Mouse (Mus musculus): ENCODE results near the gene Plaa. TPM values are rescaled to one million over a fixed set of nuclear protein-coding genes. Genes with fewer than 3 reads are reported as not detected.

The Plaa gene
- total RNA-seq, 1 experiment = 102 TPM

GRCm38 (mm10) chr4:94620077-94620476 lies 17.0 kb upstream of the Plaa start:
- Histone ChIP-seq H3K4me3 (ENCODE audit: insufficient read depth in 1 of 2, low read depth in 1 of 2, low read length in 2 of 2, poor library complexity in 1 of 2, severe bottlenecking in 1 of 2) (no peak overlapping the region), H3K9ac (ENCODE audit: insufficient read depth, low read depth, low read length, poor library complexity, severe bottlenecking) (no peak overlapping the region), H3K27ac (ENCODE audit: insufficient read depth, low read depth, low read length, poor library complexity, severe bottlenecking) (no peak overlapping the region), H3K36me3 (ENCODE audit: control insufficient read depth, insufficient read depth, low read length, poor library complexity, severe bottlenecking) (no peaks in the 10 kb centered on the region), H3K9me3 (ENCODE audit: control insufficient read depth, insufficient read depth, low read depth, low read length) (no peaks in the 10 kb centered on the region), H3K4me1 (ENCODE audit: control insufficient read depth in 2 of 2, insufficient read depth in 2 of 2, low read length in 2 of 2, poor library complexity in 1 of 2) (no peaks in the 10 kb centered on the region)
- DNase-seq (ENCODE audit: low read depth, low spot score) = no peak
- TF ChIP-seq MAFK (IDR thresholded peaks at IDR 0.05; ENCODE audit: insufficient read depth, low read depth, low read length) (no peak), HCFC1 (IDR thresholded peaks at IDR 0.05; ENCODE audit: borderline replicate concordance, insufficient read depth, low read length) (no peak), ZC3H11A (IDR thresholded peaks at IDR 0.05; ENCODE audit: borderline replicate concordance, low read depth, low read length) (no peak), CHD2 (IDR thresholded peaks at IDR 0.05; ENCODE audit: low read depth, low read length) (no peak), ZNF384 (IDR thresholded peaks at IDR 0.05; ENCODE audit: low read depth, low read length) (no peak)
- in situ Hi-C loops (cut with MboI; ENCODE audit: low sequenced_read_pairs in 2 of 2, unreplicated experiment in 2 of 2) = no loop called here

GRCm38 (mm10) chr4:94614627-94615006 lies 11.6 kb upstream of the Plaa start:
- Histone ChIP-seq H3K4me3 (ENCODE audit: insufficient read depth in 1 of 2, low read depth in 1 of 2, low read length in 2 of 2, poor library complexity in 1 of 2, severe bottlenecking in 1 of 2) (peak overlapping the region; percentile 78 to 86), H3K4me1 (ENCODE audit: control insufficient read depth in 2 of 2, insufficient read depth in 2 of 2, low read length in 2 of 2, poor library complexity in 1 of 2) (no peaks in the 10 kb centered on the region), H3K9ac (ENCODE audit: insufficient read depth, low read depth, low read length, poor library complexity, severe bottlenecking) (peak overlapping the region; percentile 89), H3K9me3 (ENCODE audit: control insufficient read depth, insufficient read depth, low read depth, low read length) (no peaks in the 10 kb centered on the region), H3K36me3 (ENCODE audit: control insufficient read depth, insufficient read depth, low read length, poor library complexity, severe bottlenecking) (no peaks in the 10 kb centered on the region), H3K27ac (ENCODE audit: insufficient read depth, low read depth, low read length, poor library complexity, severe bottlenecking) (peak overlapping the region; percentile 68; the same call in 1 of the 2 replicates)
- DNase-seq (ENCODE audit: low read depth, low spot score) = peak; percentile 19
- in situ Hi-C loops (cut with MboI; ENCODE audit: low sequenced_read_pairs in 2 of 2, unreplicated experiment in 2 of 2) = no loop called here
- TF ChIP-seq ZC3H11A (IDR thresholded peaks at IDR 0.05; ENCODE audit: borderline replicate concordance, low read depth, low read length) (no peak), MAFK (IDR thresholded peaks at IDR 0.05; ENCODE audit: insufficient read depth, low read depth, low read length) (no peak), HCFC1 (IDR thresholded peaks at IDR 0.05; ENCODE audit: borderline replicate concordance, insufficient read depth, low read length) (no peak), ZNF384 (IDR thresholded peaks at IDR 0.05; ENCODE audit: low read depth, low read length) (no peak), CHD2 (IDR thresholded peaks at IDR 0.05; ENCODE audit: low read depth, low read length) (no peak)

GRCm38 (mm10) chr4:94613972-94614626 lies 11.1 kb upstream of the Plaa start, which contains the start of gene Ift74:
Gene Ift74, plus strand, starts transcription at chr4:94614491.
- DNase-seq (ENCODE audit: low read depth, low spot score) = peak; percentile 95
- no peaks in the 10 kb centered on the region for H3K9me3 ChIP-seq (ENCODE audit: control insufficient read depth, insufficient read depth, low read depth, low read length)
- H3K4me1 ChIP-seq (ENCODE audit: control insufficient read depth in 2 of 2, insufficient read depth in 2 of 2, low read length in 2 of 2, poor library complexity in 1 of 2) = no peaks in the 10 kb centered on the region
- H3K4me3 ChIP-seq (ENCODE audit: insufficient read depth in 1 of 2, low read depth in 1 of 2, low read length in 2 of 2, poor library complexity in 1 of 2, severe bottlenecking in 1 of 2) = peak within 1 kb of the TSS; percentile 78 to 86
- H3K9ac ChIP-seq (ENCODE audit: insufficient read depth, low read depth, low read length, poor library complexity, severe bottlenecking) = peak within 1 kb of the TSS; percentile 89
- TF ChIP-seq MAFK (IDR thresholded peaks at IDR 0.05; ENCODE audit: insufficient read depth, low read depth, low read length) (no peak), ZNF384 (IDR thresholded peaks at IDR 0.05; ENCODE audit: low read depth, low read length) (no peak), CHD2 (IDR thresholded peaks at IDR 0.05; ENCODE audit: low read depth, low read length) (peak; percentile 97)
- H3K27ac ChIP-seq (ENCODE audit: insufficient read depth, low read depth, low read length, poor library complexity, severe bottlenecking) = peak within 1 kb of the TSS; percentile 68; the same call in 1 of the 2 replicates
- in situ Hi-C loops (cut with MboI; ENCODE audit: low sequenced_read_pairs in 2 of 2, unreplicated experiment in 2 of 2) = no loop called here
- H3K36me3 ChIP-seq (ENCODE audit: control insufficient read depth, insufficient read depth, low read length, poor library complexity, severe bottlenecking) = no peaks in the 10 kb centered on the region

GRCm38 (mm10) chr4:94610339-94610738 lies 7.3 kb upstream of the Plaa start:
- H3K27ac ChIP-seq (ENCODE audit: insufficient read depth, low read depth, low read length, poor library complexity, severe bottlenecking) = no peak overlapping the region
- DNase-seq (ENCODE audit: low read depth, low spot score) = no peak
- no peak overlapping the region for H3K9ac ChIP-seq (ENCODE audit: insufficient read depth, low read depth, low read length, poor library complexity, severe bottlenecking)
- TF ChIP-seq ZC3H11A (IDR thresholded peaks at IDR 0.05; ENCODE audit: borderline replicate concordance, low read depth, low read length) (no peak), ZNF384 (IDR thresholded peaks at IDR 0.05; ENCODE audit: low read depth, low read length) (no peak), HCFC1 (IDR thresholded peaks at IDR 0.05; ENCODE audit: borderline replicate concordance, insufficient read depth, low read length) (no peak), CHD2 (IDR thresholded peaks at IDR 0.05; ENCODE audit: low read depth, low read length) (no peak), MAFK (IDR thresholded peaks at IDR 0.05; ENCODE audit: insufficient read depth, low read depth, low read length) (no peak)
- no peaks in the 10 kb centered on the region for H3K9me3 ChIP-seq (ENCODE audit: control insufficient read depth, insufficient read depth, low read depth, low read length)
- no peaks in the 10 kb centered on the region for H3K4me1 ChIP-seq (ENCODE audit: control insufficient read depth in 2 of 2, insufficient read depth in 2 of 2, low read length in 2 of 2, poor library complexity in 1 of 2)
- H3K4me3 ChIP-seq (ENCODE audit: insufficient read depth in 1 of 2, low read depth in 1 of 2, low read length in 2 of 2, poor library complexity in 1 of 2, severe bottlenecking in 1 of 2) = no peak overlapping the region
- in situ Hi-C loops (cut with MboI; ENCODE audit: low sequenced_read_pairs in 2 of 2, unreplicated experiment in 2 of 2) = no loop called here
- H3K36me3 ChIP-seq (ENCODE audit: control insufficient read depth, insufficient read depth, low read length, poor library complexity, severe bottlenecking) = no peaks in the 10 kb centered on the region
